Mouse (Mus musculus) erythroblast, embryonic 14.5 days (primary cell): ENCODE results near the gene Slfn3. TPM values are rescaled to one million over a fixed set of nuclear protein-coding genes. Genes with fewer than 3 reads are reported as not detected.
"Not testable (repeated sequence)": the region's sequence is repeated elsewhere in the genome, so short reads cannot be mapped to it uniquely, and the experiment has no call there.

Source experiments
- H3K27me3 ChIP-seq: 2 replicates; pipeline ENCODE4 v1.6.1; 2012; ENCODE audit warnings: inconsistent platforms; ENCODE audit not compliant: control insufficient read depth
- H3K36me3 ChIP-seq: 2 replicates; pipeline ENCODE4 v1.6.1; 2012; ENCODE audit warnings: mild to moderate bottlenecking, inconsistent platforms; ENCODE audit not compliant: control insufficient read depth
- H3K4me1 ChIP-seq: 2 replicates; pipeline ENCODE4 v1.6.1; 2012; ENCODE audit warnings: inconsistent platforms; ENCODE audit not compliant: control insufficient read depth
- H3K4me3 ChIP-seq: replicated peaks from 2 replicates; pipeline ENCODE3; 2012; ENCODE audit warnings: moderate library complexity, mild to moderate bottlenecking, inconsistent platforms
- H3K9me3 ChIP-seq: 2 replicates; pipeline ENCODE4 v1.6.1; 2012; ENCODE audit warnings: low read length, inconsistent platforms, mixed read lengths; ENCODE audit not compliant: control insufficient read depth
- GATA1 ChIP-seq: IDR thresholded peaks from 2 replicates; pipeline ENCODE4 v1.6.1; 2012; ENCODE audit warnings: low read length, inconsistent platforms, mixed read lengths
- TAL1 ChIP-seq: IDR thresholded peaks from 3 replicates; pipeline ENCODE4 v1.6.1; 2012; ENCODE audit warnings: low read length, inconsistent platforms, mixed read lengths
- polyA plus RNA-seq: library from polyadenylated mRNA; stranded (reverse); fragments of >175 nt; gene quantifications from 2 replicates; pipeline ENCODE4 v1.2.3, GENCODE M21; 2012

Slfn3 gene
- not detected in 2 replicates for polyA plus RNA-seq

- Histone ChIP-seq H3K4me3 (peak within 1 kb of the TSS; percentile 60), H3K4me1 (peaks cover 23% of the 10 kb centered on the region), H3K9me3 (no peaks in the 10 kb centered on the region), H3K36me3 (peaks cover 19% of the 10 kb centered on the region), H3K27me3 (no peaks in the 10 kb centered on the region)
- TF ChIP-seq GATA1, result no peak
- no peak for TF ChIP-seq TAL1
Observed at GRCm38 (mm10) chr11:83191134-83191893, at the start of gene Slfn3. Gene Slfn3, plus strand, starts transcription at chr11:83191330.

GRCm38 (mm10) chr11:83148939-83149338 is 42.2 kb upstream of the Slfn3 start:
- not testable (repeated sequence) for H3K36me3 ChIP-seq, H3K27me3 ChIP-seq, H3K4me3 ChIP-seq, H3K9me3 ChIP-seq, H3K4me1 ChIP-seq

DNA sequence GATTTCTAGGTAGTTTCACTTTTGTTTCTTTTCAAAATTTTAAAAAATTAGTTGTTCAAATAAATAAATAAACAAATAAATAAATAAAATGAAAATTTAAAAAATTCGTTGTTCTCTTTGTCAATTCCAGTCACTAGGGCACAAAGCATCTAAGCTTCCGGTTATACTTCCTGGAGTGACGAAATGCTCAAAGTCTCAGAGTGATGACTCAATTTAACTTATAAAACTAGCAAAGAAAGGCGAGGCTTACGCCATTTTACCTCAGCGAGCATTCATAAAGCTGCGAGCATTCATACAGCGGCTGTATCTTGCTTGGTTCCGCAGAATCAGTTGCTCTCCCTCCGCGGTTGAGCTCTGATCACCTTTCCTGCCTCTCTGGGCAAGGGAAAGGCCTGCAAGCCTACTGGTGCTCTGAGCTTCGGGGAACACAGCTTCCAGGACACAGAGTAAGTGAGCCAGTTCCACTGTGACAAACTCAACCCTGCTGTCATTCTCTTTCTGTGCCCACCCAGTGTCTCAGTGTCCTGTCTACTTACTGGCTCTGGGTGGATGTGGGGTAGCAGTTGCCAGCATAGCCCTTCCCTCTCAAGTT is 16.1 kb upstream of the Slfn3 start, which contains the start of gene Slfn4:
Slfn4 (plus strand) TSS at position 239 of the 592 bp plus-strand sequence.
- H3K27me3 ChIP-seq, result no peaks in the 10 kb centered on the region
- H3K9me3 ChIP-seq, result no peaks in the 10 kb centered on the region
- H3K4me3 ChIP-seq, result no peak within 1 kb of the TSS
- no peaks in the 10 kb centered on the region for H3K36me3 ChIP-seq
- no peaks in the 10 kb centered on the region for H3K4me1 ChIP-seq
- TF ChIP-seq TAL1, result no peak
- no peak for TF ChIP-seq GATA1

DNA sequence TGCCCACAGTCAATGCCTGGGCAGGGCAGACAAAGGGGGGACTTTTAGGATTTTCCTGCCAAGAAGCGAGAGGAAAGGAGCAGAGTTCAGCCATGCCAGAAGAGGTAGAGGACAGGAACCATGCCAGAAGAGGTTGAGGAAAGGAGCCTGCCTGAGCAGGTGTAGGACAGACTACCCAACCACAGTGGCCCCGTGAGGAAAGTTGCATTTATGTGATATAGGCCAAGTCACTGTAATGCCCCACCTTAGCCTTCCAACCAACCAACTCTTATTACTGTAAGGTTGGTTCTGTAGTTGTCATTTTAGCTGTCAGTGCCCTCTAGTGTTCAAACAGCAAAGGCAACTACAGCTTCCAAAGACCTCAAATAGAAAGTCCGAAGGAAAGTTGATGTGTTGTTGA is 871 bp downstream of the Slfn3 start:
- Histone ChIP-seq H3K36me3 (peaks cover 19% of the 10 kb centered on the region), H3K4me1 (peaks cover 23% of the 10 kb centered on the region), H3K27me3 (no peaks in the 10 kb centered on the region), H3K9me3 (no peaks in the 10 kb centered on the region), H3K4me3 (peak overlapping the region; percentile 60)
- TF ChIP-seq GATA1, result no peak
- TF ChIP-seq TAL1, result no peak

DNA sequence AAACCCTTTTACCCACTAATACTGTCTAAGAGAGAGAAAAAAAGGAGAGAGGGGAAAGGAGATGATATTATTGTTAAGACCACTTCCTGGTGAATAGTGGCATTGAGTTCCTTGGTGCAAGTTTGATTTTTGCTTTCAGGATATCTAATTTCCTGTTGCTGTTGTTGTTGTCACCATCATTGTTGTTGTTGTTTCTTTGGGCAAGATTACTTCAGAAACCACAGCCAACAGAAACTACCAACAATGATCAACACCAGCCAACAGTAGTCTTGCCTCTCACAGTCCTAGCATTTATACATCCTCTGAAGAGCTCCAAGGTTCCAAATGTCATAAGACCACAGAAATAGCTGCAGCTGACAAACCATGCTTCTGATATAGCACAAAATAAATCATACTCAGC is 13.9 kb downstream of the Slfn3 start:
- TF ChIP-seq GATA1, result no peak
- no peak for TF ChIP-seq TAL1
- Histone ChIP-seq H3K4me1 (no peaks in the 10 kb centered on the region), H3K27me3 (no peaks in the 10 kb centered on the region), H3K36me3 (peaks cover 25% of the 10 kb centered on the region), H3K9me3 (no peaks in the 10 kb centered on the region), H3K4me3 (no peak overlapping the region)

- Histone ChIP-seq H3K36me3 (peaks cover 44% of the 10 kb centered on the region), H3K9me3 (no peaks in the 10 kb centered on the region), H3K4me3 (no peak overlapping the region), H3K27me3 (no peaks in the 10 kb centered on the region), H3K4me1 (peaks cover 4% of the 10 kb centered on the region)
- no peak for TF ChIP-seq GATA1
- no peak for TF ChIP-seq TAL1
Observed at GRCm38 (mm10) chr11:83216119-83216518, 25.0 kb downstream of the Slfn3 start.

- Histone ChIP-seq H3K36me3 (peaks cover 25% of the 10 kb centered on the region), H3K9me3 (no peaks in the 10 kb centered on the region), H3K27me3 (no peaks in the 10 kb centered on the region), H3K4me1 (peaks cover 20% of the 10 kb centered on the region), H3K4me3 (no peak overlapping the region)
- TF ChIP-seq GATA1, result no peak
- no peak for TF ChIP-seq TAL1
Observed at GRCm38 (mm10) chr11:83221328-83221877, 30.3 kb downstream of the Slfn3 start.

GRCm38 (mm10) chr11:83223367-83223766 is 32.2 kb downstream of the Slfn3 start:
- peaks cover 38% of the 10 kb centered on the region for H3K36me3 ChIP-seq
- H3K27me3 ChIP-seq, result no peaks in the 10 kb centered on the region
- H3K9me3 ChIP-seq, result no peaks in the 10 kb centered on the region
- peak overlapping the region; percentile 85 for H3K4me3 ChIP-seq
- TF ChIP-seq TAL1 (no peak), GATA1 (no peak)
- H3K4me1 ChIP-seq, result peaks cover 35% of the 10 kb centered on the region

GRCm38 (mm10) chr11:83223793-83224192 is 32.7 kb downstream of the Slfn3 start:
- not testable (repeated sequence) for H3K27me3 ChIP-seq, H3K9me3 ChIP-seq
- Histone ChIP-seq H3K36me3 (peaks cover 42% of the 10 kb centered on the region), H3K4me1 (peaks cover 38% of the 10 kb centered on the region), H3K4me3 (peak overlapping the region; percentile 85)
